Mouse (Mus musculus) ES-Bruce4 (cell line): ENCODE measurements around the gene 0610040J01Rik.

ENCODE experiments used
- CTCF ChIP-seq: IDR thresholded peaks from one replicate; pipeline ENCODE4 v1.8.1; 2011; ENCODE audit warnings: low read depth, low read length
- EP300 ChIP-seq: IDR thresholded peaks from 2 replicates; pipeline ENCODE4 v1.6.1; 2011; ENCODE audit warnings: low read depth, low read length; ENCODE audit not compliant: insufficient read depth
- POLR2A ChIP-seq: IDR thresholded peaks from one replicate; pipeline ENCODE4 v1.8.1; 2011; ENCODE audit warnings: low read length; ENCODE audit not compliant: insufficient read depth

DNA sequence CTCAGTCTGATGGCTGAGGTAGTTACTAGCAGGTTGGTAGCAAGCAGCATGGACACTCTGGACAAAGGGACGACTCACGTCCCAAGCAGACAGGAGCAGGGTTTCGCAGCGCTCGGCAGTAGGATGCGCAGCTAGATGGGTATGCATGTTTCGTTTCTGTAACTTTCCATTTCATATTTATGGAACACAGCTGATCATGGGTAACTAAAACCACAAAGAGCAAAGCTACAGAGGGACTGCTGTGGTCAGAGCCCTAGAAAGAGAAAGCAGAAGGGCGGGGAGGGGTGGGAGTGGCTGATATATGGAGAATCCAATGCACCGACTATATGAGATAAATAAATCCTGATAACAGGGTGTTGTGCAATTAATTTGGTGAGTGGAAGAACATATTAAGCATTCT, 131.1 kb downstream of the 0610040J01Rik start:
- TF ChIP-seq CTCF, result no peak
- no peak for TF ChIP-seq EP300
- TF ChIP-seq POLR2A, result no peak
